Mouse (Mus musculus): ENCODE data around the gene Mapk8ip1. TPM values are rescaled to one million over a fixed set of nuclear protein-coding genes. Genes with fewer than 3 reads are reported as not detected.

The Mapk8ip1 gene
- polyA plus RNA-seq, 1 experiment from 2014 or later = 4.7 TPM

DNA sequence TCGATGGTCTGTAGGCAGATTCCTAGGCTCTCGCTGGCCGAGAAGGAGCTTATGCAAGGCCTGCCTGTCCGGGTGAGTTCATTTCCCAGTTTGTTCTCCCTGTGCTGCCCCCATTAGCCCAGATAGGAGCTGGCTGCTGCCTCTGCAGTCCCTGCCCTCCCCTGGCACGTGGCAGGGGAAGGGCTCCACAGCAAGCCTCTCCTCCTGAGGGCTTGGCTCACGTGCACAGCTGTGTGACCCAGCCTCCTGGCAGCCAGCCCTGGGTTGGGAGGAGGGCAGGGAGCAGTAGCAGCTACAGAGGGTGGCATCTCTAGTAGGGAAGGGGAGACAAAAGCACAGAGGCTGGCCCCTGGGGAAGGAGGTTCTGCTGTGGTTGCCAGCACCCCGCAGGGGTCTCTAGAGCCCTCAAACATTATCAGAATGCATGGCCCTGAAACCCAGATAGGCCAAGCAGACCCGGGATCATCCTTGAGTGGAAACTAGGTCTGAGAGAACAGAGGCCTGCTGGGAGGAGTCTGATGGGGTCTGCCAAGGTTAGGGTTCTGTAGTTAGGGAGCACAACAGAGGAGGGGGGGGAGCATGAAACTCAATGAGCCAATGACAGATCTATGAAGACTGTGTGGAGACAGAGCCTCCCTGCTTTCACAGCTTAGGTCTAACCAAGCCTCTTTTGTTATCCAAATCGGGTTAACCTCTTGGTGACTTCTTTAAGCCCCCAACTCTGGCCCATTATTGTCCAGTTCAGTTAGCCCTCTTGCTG, 22.8 kb upstream of the Mapk8ip1 start:
- Histone ChIP-seq H3K27ac (no peak overlapping the region), H3K9ac (no peak overlapping the region), H3K4me2 (no peak overlapping the region), H3K9me3 (replicated peaks) (no peaks in the 10 kb centered on the region), H3K4me1 (peaks cover 22% of the 10 kb centered on the region), H3K4me3 (no peak overlapping the region), H3K36me3 (peaks cover 80% of the 10 kb centered on the region), H3K27me3 (replicated peaks) (no peaks in the 10 kb centered on the region)
- ATAC-seq = no peak
- 79% methylated on average over 9 of the region's 9 CpGs for WGBS (ENCODE audit: insufficient replicate concordance)

DNA sequence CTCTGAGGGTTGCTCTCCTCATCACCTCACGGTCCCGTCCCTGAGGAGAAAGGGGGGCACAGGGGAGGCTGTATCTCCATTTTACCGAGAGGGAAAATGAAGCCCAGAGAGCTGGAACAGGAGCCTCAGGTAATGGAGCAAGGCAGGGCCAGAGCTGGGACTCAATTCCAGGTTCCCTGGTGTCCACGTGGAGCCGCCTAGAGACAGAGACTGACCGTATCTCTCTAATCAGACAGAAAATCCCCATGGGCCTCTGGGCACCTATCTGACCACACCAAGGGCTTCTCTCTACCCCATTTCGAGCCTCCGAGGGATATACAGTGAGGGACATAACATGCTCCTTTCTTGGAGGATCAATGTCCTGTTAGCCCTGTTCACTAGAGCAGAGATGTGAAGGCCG, 22.1 kb upstream of the Mapk8ip1 start:
- peaks cover 87% of the 10 kb centered on the region for H3K36me3 ChIP-seq
- H3K27me3 ChIP-seq (replicated peaks) = no peaks in the 10 kb centered on the region
- no peak overlapping the region for H3K27ac ChIP-seq
- no peak overlapping the region for H3K4me2 ChIP-seq
- WGBS (ENCODE audit: insufficient replicate concordance) = 76% methylated on average over 9 of the region's 9 CpGs
- no peak overlapping the region for H3K9ac ChIP-seq
- H3K4me1 ChIP-seq = peaks cover 15% of the 10 kb centered on the region
- no peak overlapping the region for H3K4me3 ChIP-seq
- H3K9me3 ChIP-seq (replicated peaks) = no peaks in the 10 kb centered on the region
- ATAC-seq = no peak

DNA sequence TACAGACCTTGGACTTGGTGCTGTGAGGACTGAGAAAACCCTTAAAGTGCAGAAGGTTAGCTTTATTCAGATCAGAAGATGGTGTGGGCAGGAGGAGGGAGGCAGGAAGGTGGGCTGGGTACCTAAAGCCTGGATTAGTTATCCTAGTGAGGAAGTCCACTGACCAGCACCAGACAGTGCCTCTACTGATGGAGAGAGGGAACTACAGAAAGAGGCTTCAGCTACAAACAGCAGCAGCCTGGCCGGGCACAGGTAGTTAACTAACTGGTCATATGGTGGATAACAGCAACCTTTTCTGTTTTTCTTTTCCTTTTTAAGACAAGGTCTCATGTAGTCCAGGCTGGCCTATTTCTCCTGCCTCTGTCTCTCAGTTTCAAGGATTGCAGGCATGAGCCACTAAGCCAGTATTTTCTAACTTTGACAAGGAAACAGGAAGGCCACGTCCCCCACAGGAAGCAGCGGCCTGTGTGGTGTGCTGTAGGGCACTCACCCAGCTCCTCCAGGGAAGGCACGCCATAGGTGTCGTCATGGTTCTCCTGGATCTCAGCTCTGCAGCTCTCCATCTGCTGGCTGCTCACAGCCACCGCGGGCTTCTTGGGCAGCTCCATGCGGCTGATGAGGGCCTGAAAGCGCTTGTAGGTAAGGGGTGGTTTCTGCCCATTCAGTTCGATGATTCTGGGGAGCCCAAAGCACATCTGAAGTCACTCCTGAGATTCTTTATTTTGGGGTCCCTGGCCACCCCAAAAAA, 21.5 kb upstream of the Mapk8ip1 start:
- Histone ChIP-seq H3K4me3 (no peak overlapping the region), H3K27ac (no peak overlapping the region), H3K4me1 (peaks cover 9% of the 10 kb centered on the region; the same call in 1 of the 2 replicates), H3K4me2 (no peak overlapping the region), H3K27me3 (replicated peaks) (no peaks in the 10 kb centered on the region), H3K9ac (no peak overlapping the region), H3K36me3 (peaks cover 93% of the 10 kb centered on the region), H3K9me3 (replicated peaks) (no peaks in the 10 kb centered on the region)
- ATAC-seq = 0 out of 2 replicates have a peak, but pooled peaks have one; percentile 31
- 53% methylated on average over 10 of the region's 10 CpGs for WGBS (ENCODE audit: insufficient replicate concordance)

DNA sequence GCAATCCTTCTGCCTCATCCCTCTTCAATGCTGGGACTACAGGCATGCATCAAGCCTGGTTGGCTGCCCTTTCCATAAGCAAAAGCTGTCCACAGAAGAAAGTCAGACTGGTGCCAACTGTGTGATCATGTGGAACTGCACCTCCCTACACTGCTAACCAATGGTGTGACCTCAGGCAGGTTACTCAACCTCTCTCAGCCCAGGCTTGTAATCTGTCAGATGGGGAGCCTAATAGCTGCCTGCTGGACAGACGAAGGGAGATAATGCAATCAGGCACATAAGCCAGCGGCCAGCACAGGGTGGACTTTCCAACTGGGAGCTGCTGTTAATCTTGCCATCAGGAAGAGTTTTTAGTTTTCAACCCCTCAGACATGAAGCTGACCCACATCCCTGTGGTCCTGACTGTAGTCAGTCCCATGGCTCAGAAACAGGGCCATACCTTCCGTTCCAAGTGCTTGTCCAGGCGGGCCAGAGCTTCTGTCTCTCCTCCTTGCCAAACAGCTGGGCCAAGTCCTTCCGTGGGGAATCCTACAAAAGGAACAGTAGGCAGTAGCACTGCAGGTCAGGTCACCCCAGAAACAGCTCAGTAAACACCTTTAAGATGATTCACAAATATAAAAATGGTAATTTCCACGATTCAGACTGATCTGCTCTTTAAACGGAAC, 20.8 kb upstream of the Mapk8ip1 start:
- H3K4me3 ChIP-seq = no peak overlapping the region
- H3K9me3 ChIP-seq (replicated peaks) = no peaks in the 10 kb centered on the region
- 0 out of 2 replicates have a peak, but pooled peaks cover 6% of the 10 kb centered on the region for H3K4me1 ChIP-seq
- H3K4me2 ChIP-seq = no peak overlapping the region
- WGBS (ENCODE audit: insufficient replicate concordance) = 80% methylated on average over 7 of the region's 7 CpGs
- no peak overlapping the region for H3K9ac ChIP-seq
- no peak overlapping the region for H3K27ac ChIP-seq
- ATAC-seq = no peak
- no peaks in the 10 kb centered on the region for H3K27me3 ChIP-seq (replicated peaks)
- peaks cover 100% of the 10 kb centered on the region for H3K36me3 ChIP-seq

DNA sequence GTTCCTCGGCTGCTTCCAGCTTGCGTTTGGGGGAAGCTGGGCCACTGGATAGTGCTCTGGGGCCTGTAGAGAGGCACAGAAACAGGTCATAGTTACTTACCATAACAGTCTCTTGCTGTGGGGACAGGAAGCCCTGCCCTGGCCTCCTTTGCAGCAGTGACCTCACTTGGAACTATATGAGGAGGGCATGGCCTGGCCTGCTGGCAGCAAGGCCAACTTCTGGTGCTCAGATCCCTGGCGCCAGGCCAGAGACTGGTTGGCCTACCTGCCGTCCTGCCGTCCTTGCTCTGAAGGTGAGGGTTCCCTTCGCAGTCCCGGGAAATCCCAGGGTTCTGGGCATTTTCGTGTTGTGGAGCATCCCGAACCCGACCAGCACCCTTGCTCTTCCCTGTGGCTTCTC, 10.6 kb upstream of the Mapk8ip1 start:
- Histone ChIP-seq H3K27ac (no peak overlapping the region), H3K4me1 (no peaks in the 10 kb centered on the region), H3K9ac (no peak overlapping the region), H3K4me3 (no peak overlapping the region), H3K4me2 (no peak overlapping the region), H3K9me3 (replicated peaks) (no peaks in the 10 kb centered on the region), H3K36me3 (peaks cover 98% of the 10 kb centered on the region), H3K27me3 (replicated peaks) (no peaks in the 10 kb centered on the region)
- WGBS (ENCODE audit: insufficient replicate concordance) = 88% methylated on average over 10 of the region's 10 CpGs
- ATAC-seq = no peak

DNA sequence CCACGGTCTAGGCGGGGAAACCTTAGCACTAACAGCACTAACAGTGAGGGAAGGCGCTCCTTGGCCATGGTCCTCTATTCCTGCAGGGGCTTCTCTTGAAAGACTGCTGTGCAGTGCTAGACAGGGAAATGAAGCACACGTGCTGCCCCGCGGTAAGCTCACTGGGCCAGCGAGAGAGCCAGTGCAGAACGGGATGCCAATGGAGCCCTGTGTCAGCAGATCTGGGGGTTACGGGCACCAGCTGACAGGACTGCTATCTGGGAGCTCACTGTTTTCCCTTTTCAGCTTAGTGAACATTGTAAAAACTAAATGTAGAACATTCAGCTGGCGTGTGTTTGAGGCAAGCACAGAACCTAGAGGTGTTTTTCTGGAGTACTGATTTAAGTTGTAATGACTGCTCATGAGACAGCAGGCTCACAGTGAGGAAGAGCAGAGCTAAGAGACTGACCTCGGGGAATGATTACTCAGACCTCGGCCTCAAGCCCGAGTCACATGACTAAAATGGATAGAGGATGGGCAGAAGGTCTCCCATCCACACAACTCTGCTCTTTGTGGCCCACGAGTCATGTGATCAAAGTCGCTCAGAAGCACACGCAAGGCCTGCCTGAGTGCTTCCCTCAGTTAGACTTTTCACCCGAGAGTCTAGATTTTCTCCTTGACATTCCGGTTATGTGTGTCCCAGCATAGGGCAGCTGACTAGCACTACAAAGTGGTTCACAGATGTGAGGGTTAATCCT, 7.4 kb upstream of the Mapk8ip1 start:
- no peaks in the 10 kb centered on the region for H3K4me1 ChIP-seq
- H3K4me2 ChIP-seq = no peak overlapping the region
- no peak overlapping the region for H3K4me3 ChIP-seq
- no peaks in the 10 kb centered on the region for H3K9me3 ChIP-seq (replicated peaks)
- H3K36me3 ChIP-seq = peaks cover 97% of the 10 kb centered on the region
- no peaks in the 10 kb centered on the region for H3K27me3 ChIP-seq (replicated peaks)
- no peak for ATAC-seq
- no peak overlapping the region for H3K27ac ChIP-seq
- WGBS (ENCODE audit: insufficient replicate concordance) = 84% methylated on average over 18 of the region's 18 CpGs
- H3K9ac ChIP-seq = no peak overlapping the region

DNA sequence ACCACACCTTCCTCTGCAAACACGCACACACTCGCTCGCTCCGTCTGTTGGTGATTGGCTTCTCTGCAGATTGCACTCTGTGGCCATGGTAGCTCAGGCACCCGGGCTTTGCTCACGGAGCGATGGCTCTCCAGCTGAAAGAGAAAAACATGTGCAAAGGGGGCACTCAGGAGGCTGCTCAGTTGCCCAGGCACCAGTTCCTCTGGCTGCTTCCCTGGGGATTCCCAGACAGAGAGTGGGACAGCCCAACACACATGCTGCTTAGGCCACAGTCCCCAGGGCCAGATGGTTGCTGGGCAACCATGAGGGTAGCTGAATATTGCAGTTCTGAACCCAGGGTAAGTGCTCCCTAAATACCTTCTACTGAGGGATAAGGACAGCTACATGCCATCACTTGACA, 4.6 kb upstream of the Mapk8ip1 start:
- Histone ChIP-seq H3K4me3 (no peak overlapping the region), H3K36me3 (peaks cover 70% of the 10 kb centered on the region), H3K9ac (no peak overlapping the region), H3K9me3 (replicated peaks) (no peaks in the 10 kb centered on the region), H3K27me3 (replicated peaks) (peaks cover 19% of the 10 kb centered on the region), H3K27ac (no peak overlapping the region), H3K4me2 (no peak overlapping the region), H3K4me1 (peaks cover 7% of the 10 kb centered on the region)
- WGBS (ENCODE audit: insufficient replicate concordance) = 88% methylated on average over 7 of the region's 7 CpGs
- ATAC-seq = no peak

DNA sequence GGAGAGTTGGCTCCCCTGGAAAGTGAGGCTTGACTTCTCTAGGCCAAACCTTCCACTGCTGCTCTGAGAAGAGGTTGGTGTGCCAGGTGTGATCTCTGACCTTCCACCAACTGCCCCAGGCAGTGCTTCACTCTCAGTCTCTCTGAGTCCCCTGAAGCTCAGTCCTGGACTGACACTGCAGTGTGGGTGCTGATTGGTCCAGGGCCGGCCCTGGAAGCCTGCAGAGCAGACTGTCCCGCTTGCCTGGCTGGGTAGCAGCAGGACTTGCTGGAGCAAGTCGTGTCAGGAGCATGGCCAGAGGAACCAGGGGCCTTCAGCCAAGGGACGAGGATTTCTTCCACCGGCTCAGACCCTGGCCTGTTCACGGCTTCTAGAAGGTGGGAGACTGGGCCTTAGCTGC, 3.7 kb upstream of the Mapk8ip1 start:
- peaks cover 60% of the 10 kb centered on the region for H3K36me3 ChIP-seq
- H3K9ac ChIP-seq = no peak overlapping the region; the same call in 1 of the 2 replicates
- H3K4me2 ChIP-seq = no peak overlapping the region
- no peak overlapping the region for H3K27ac ChIP-seq
- H3K4me3 ChIP-seq = no peak overlapping the region
- WGBS (ENCODE audit: insufficient replicate concordance) = 78% methylated on average over 6 of the region's 6 CpGs
- ATAC-seq = no peak
- H3K4me1 ChIP-seq = peaks cover 9% of the 10 kb centered on the region
- H3K27me3 ChIP-seq (replicated peaks) = peaks cover 28% of the 10 kb centered on the region
- no peaks in the 10 kb centered on the region for H3K9me3 ChIP-seq (replicated peaks)

DNA sequence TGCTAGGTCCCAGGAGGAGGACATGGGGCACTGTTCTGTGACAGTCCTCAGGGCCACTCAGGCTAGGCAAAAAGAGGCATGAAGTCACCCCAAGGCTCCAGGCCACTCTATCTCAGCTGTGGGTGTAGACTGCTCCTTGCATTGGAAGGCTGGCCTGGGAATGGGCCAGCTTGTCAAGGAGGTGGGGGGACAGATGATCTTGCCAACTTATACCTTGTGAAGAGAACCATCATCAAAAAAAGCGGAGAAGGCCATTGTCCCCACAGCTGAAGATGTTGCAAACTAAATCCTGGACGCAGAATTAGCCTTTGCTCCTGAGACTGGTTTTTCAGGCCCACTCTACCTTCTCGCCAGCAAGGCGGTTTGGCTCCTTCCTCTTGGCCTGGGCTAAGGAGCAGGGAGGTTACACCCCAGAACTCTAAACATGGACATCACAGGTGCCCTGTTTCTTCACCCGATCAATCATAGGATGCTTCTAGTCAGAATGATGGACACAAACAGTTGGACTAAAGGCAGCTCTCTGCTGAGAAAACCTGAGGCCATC, 2.8 kb upstream of the Mapk8ip1 start:
- Histone ChIP-seq H3K36me3 (peaks cover 51% of the 10 kb centered on the region), H3K27ac (no peak overlapping the region), H3K27me3 (replicated peaks) (peaks cover 37% of the 10 kb centered on the region), H3K4me3 (no peak overlapping the region), H3K9me3 (replicated peaks) (no peaks in the 10 kb centered on the region), H3K9ac (no peak overlapping the region), H3K4me1 (peaks cover 9% of the 10 kb centered on the region), H3K4me2 (no peak overlapping the region)
- WGBS (ENCODE audit: insufficient replicate concordance) = 82% methylated on average over 5 of the region's 5 CpGs
- no peak for ATAC-seq

DNA sequence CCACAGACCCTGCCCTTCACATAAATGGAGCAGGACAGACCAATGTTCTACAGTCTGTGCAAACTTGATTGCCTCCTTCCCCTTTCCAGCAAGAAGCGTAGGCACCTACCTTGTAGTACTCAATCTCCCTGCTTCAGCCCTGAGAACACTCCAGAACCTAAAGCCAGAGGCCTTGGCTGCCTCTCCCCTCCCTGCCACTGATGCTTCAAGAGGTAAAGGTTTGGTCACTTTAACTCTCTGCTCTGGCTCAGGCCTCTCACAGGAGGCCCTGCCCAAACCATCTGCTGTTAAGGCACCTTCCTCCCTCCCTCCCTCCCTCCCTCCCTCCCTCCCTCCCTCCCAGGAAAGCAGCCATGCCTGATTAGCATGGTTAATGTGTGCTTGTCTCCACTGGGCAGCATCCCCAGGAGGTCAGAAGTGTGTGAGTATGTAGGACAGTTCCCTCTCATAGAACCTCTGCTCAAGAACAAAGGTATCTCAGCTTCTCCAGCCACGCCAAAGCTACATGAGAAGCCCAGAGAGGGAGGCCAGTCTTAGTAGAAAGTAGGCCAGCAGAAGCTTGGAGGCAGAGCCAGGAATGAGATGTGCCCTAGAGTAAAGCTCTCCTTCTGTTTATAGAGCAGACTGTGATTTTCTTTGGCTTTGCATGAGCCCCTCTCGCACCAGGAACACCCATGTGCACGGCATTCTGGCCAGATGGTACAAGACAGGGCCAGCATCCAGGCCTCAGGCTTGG, 1.7 kb upstream of the Mapk8ip1 start:
- H3K9me3 ChIP-seq (replicated peaks) = no peaks in the 10 kb centered on the region
- WGBS (ENCODE audit: insufficient replicate concordance) = 70% methylated on average over 4 of the region's 4 CpGs
- H3K4me2 ChIP-seq = no peak overlapping the region
- H3K36me3 ChIP-seq = peaks cover 40% of the 10 kb centered on the region
- no peak overlapping the region for H3K9ac ChIP-seq
- H3K27me3 ChIP-seq (replicated peaks) = peaks cover 38% of the 10 kb centered on the region
- H3K4me1 ChIP-seq = peaks cover 9% of the 10 kb centered on the region
- ATAC-seq = no peak
- no peak overlapping the region for H3K27ac ChIP-seq
- no peak overlapping the region for H3K4me3 ChIP-seq

DNA sequence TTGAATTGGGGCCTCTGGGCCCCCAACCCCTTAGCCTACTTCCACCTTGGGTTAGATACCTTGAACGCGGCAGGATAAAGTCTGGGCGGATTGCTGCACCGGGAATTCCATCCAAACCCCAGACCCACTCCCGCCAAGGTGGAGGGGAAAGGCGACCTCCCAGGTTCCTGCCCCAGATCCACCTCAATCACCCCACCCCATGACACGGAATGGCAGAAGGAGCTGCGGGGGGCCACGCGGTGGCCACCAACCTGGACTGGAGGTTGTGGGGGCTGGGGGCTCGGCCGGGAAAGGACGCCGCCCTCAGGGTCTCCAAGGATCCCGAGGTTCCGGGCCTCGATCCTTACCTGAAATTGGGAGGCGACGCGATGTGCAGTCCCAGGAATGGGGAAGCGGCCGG, 381 bp downstream of the Mapk8ip1 start:
- no peak for ATAC-seq
- Histone ChIP-seq H3K27ac (no peak overlapping the region), H3K4me3 (peak overlapping the region; percentile 60), H3K27me3 (replicated peaks) (peaks cover 59% of the 10 kb centered on the region), H3K9me3 (replicated peaks) (no peaks in the 10 kb centered on the region), H3K4me2 (peak overlapping the region; percentile 69), H3K36me3 (peaks cover 22% of the 10 kb centered on the region), H3K4me1 (peaks cover 9% of the 10 kb centered on the region), H3K9ac (peak overlapping the region; percentile 43; the same call in 1 of the 2 replicates)
- WGBS (ENCODE audit: insufficient replicate concordance) = 6% methylated on average over 22 of the region's 22 CpGs

Measured in liver, embryonic 12.5 days (tissue).